Mouse (Mus musculus) gastrocnemius, postnatal 14 days (tissue): ENCODE measurements at regions not wholly inside any gene's neighbourhood (a gene's known extent, or its start where the extent isn't known, plus 50 kb on each side); places are given as distances from the start of the nearest gene placed in this dataset.
"Not testable (repeated sequence)": the region's sequence is repeated elsewhere in the genome, so short reads cannot be mapped to it uniquely, and the experiment has no call there.

Experiments
- DNase-seq: peaks from one replicate; pipeline ENCODE4 v3.0.0; 2021; ENCODE audit warnings: mixed read lengths
- intact Hi-C: fragments of 180-260 bp; cut with DNase I; formaldehyde crosslinking; loops from one replicate; pipeline ENCODE4 v1.15.1; 2025; ENCODE audit warnings: low total_unique reads

- peak; percentile 3 for DNase-seq
- intact Hi-C loops, result not testable (repeated sequence)
Observed at GRCm38 (mm10) chrY:86743391-86743790, 373.2 kb upstream of the Gm21477 start.
